ENCODE assay signal across 8 mouse cellular contexts in the genomic region with DNA sequence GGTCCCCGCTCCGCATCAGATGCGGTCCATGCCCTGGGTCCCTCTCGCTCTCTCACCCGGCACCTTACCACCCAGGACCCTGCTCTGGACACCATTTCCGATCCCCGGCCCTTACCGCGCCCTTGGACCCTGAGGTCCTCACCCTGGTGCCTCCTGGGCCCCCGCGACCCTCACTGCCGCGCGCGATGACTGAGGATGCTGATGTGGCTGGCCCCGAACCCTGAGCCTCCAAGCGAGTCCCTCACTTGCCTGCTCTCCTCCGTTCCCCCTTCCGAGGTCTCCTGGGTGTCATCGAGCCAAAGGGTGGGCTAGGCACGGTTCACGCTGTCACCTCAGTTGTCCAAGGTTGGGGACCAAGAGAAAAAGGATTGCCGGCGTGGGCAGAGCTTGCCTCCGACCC. TPM values are rescaled to one million over a fixed set of nuclear protein-coding genes. Genes with fewer than 3 reads are reported as not detected.
DNase-seq lines count a peak whose midpoint lies in the region; ATAC-seq and TF ChIP-seq lines count a peak whose summit lies in the region.

No protein-coding gene starts in this region.

- H3K27me3 ChIP-seq in heart, embryonic 11.5 days (ENCODE audit: control insufficient read depth, insufficient read depth, low read length) = peaks cover 43% of the 10 kb centered on the region
- H3K27me3 ChIP-seq in ES-Bruce4 (ENCODE audit: control insufficient read depth, insufficient read depth, low read length, poor library complexity, severe bottlenecking) = peaks cover 5% of the 10 kb centered on the region; the same call in 1 of the 2 replicates
- H3K27me3 ChIP-seq in forebrain, embryonic 16.5 days (replicated peaks; ENCODE audit: control insufficient read depth, insufficient read depth, low read length) = peaks cover 39% of the 10 kb centered on the region
- peaks cover 12% of the 10 kb centered on the region for H3K27me3 ChIP-seq in liver, embryonic 14.5 days (ENCODE audit: control insufficient read depth, insufficient read depth, low read length)

- 23% methylated on average over 25 of the region's 25 CpGs for WGBS in heart, embryonic 11.5 days (ENCODE audit: insufficient replicate concordance)
- 28% methylated on average over 25 of the region's 25 CpGs for WGBS in forebrain, embryonic 16.5 days
- WGBS in liver, embryonic 14.5 days (ENCODE audit: insufficient replicate concordance) = 31% methylated on average over 25 of the region's 25 CpGs

- no peak overlapping the region; the same call in 1 of the 2 replicates for H3K9ac ChIP-seq in heart, embryonic 11.5 days (ENCODE audit: low read depth, low read length)
- H3K9ac ChIP-seq in ES-Bruce4 (ENCODE audit: low read depth, poor library complexity, severe bottlenecking) = peak overlapping the region; percentile 76
- H3K9ac ChIP-seq in forebrain, embryonic 16.5 days (replicated peaks; ENCODE audit: low read depth, low read length) = peak overlapping the region; percentile 55
- H3K9ac ChIP-seq in liver, embryonic 14.5 days (replicated peaks) = peak overlapping the region; percentile 51

- no peak overlapping the region for H3K27ac ChIP-seq in heart, embryonic 11.5 days (ENCODE audit: low read depth, low read length)
- no peak overlapping the region for H3K27ac ChIP-seq in ES-Bruce4 (ENCODE audit: insufficient read depth, low read length)
- no peak overlapping the region for H3K27ac ChIP-seq in forebrain, embryonic 16.5 days (ENCODE audit: low read length)
- H3K27ac ChIP-seq in liver, embryonic 14.5 days = no peak overlapping the region

- no peak for TF ChIP-seq POLR2A in ES-Bruce4 (IDR thresholded peaks at IDR 0.05; ENCODE audit: insufficient read depth, low read length)

- H3K4me1 ChIP-seq in heart, embryonic 11.5 days (ENCODE audit: control insufficient read depth, insufficient read depth, low read length) = peaks cover 2% of the 10 kb centered on the region; the same call in 1 of the 2 replicates
- H3K4me1 ChIP-seq in ES-Bruce4 (ENCODE audit: control insufficient read depth, insufficient read depth, low read length) = no peaks in the 10 kb centered on the region
- H3K4me1 ChIP-seq in forebrain, embryonic 16.5 days (replicated peaks; ENCODE audit: control insufficient read depth, insufficient read depth, low read length) = peaks cover 7% of the 10 kb centered on the region
- H3K4me1 ChIP-seq in liver, embryonic 14.5 days (replicated peaks; ENCODE audit: control insufficient read depth in 2 of 2, insufficient read depth in 2 of 2, low read length in 1 of 2) = peaks cover 4 to 5% of the 10 kb centered on the region in 2 experiments; a peak in 1 of 4 replicates

- H3K36me3 ChIP-seq in heart, embryonic 11.5 days (ENCODE audit: control insufficient read depth, insufficient read depth, low read length) = no peaks in the 10 kb centered on the region
- no peaks in the 10 kb centered on the region for H3K36me3 ChIP-seq in ES-Bruce4 (ENCODE audit: control insufficient read depth, insufficient read depth, low read length, poor library complexity, severe bottlenecking)
- no peaks in the 10 kb centered on the region for H3K36me3 ChIP-seq in forebrain, embryonic 16.5 days (ENCODE audit: control insufficient read depth, insufficient read depth)
- H3K36me3 ChIP-seq in liver, embryonic 14.5 days (replicated peaks; ENCODE audit: control insufficient read depth, insufficient read depth, low read depth) = no peaks in the 10 kb centered on the region

- H3K9me3 ChIP-seq in heart, embryonic 11.5 days (replicated peaks; ENCODE audit: control insufficient read depth, low read length) = no peaks in the 10 kb centered on the region
- H3K9me3 ChIP-seq in ES-Bruce4 (replicated peaks; ENCODE audit: control insufficient read depth, insufficient read depth, low read length, poor library complexity, severe bottlenecking) = no peaks in the 10 kb centered on the region
- H3K9me3 ChIP-seq in forebrain, embryonic 16.5 days (ENCODE audit: control insufficient read depth, low read length) = 0 out of 2 replicates have a peak, but pooled peaks cover 2% of the 10 kb centered on the region
- no peaks in the 10 kb centered on the region for H3K9me3 ChIP-seq in liver, embryonic 14.5 days (ENCODE audit: control insufficient read depth, low read length)

- no peak for ATAC-seq in heart, embryonic 11.5 days (replicated peaks; ENCODE audit: insufficient number of reproducible peaks, low FRiP score, low TSS enrichment)
- ATAC-seq in forebrain, embryonic 16.5 days = no peak
- ATAC-seq in liver, embryonic 14.5 days (ENCODE audit: insufficient read depth) = no peak

- peak overlapping the region; percentile 81 for H3K4me2 ChIP-seq in heart, embryonic 11.5 days
- H3K4me2 ChIP-seq in forebrain, embryonic 16.5 days (ENCODE audit: low read length) = peak overlapping the region; percentile 65
- peak overlapping the region; percentile 75 for H3K4me2 ChIP-seq in liver, embryonic 14.5 days (ENCODE audit: low read depth)

- no peak for TF ChIP-seq CTCF in ES-Bruce4 (IDR thresholded peaks at IDR 0.05; ENCODE audit: low read depth, low read length)
- TF ChIP-seq CTCF in liver, embryonic 14.5 days (IDR thresholded peaks at IDR 0.05; ENCODE audit: low read depth) = no peak

- peak overlapping the region; percentile 57 for H3K4me3 ChIP-seq in heart, embryonic 11.5 days (ENCODE audit: low read depth, low read length)
- H3K4me3 ChIP-seq in ES-Bruce4 (ENCODE audit: low read depth, low read length) = peak overlapping the region; percentile 81
- peak overlapping the region; percentile 46 for H3K4me3 ChIP-seq in forebrain, embryonic 16.5 days (replicated peaks; ENCODE audit: low read length)
- H3K4me3 ChIP-seq in liver, embryonic 14.5 days (ENCODE audit: insufficient read depth in 1 of 2, low read depth in 2 of 2, low read length in 2 of 2) = peak overlapping the region; percentile 49 to 63

- TF ChIP-seq EP300 in ES-Bruce4 (IDR thresholded peaks at IDR 0.05; ENCODE audit: insufficient read depth, low read depth, low read length) = no peak
- no peak for TF ChIP-seq EP300 in liver, embryonic 14.5 days (IDR thresholded peaks at IDR 0.05; ENCODE audit: low read depth)

- intact Hi-C loops in heart, postnatal 36 days (cut with DNase I) = loop anchor here (2.0 kb wide), 1 partner anchor 28 kb away; the partner anchor contains the start of gene Rnf135

- no peak for DNase-seq in heart, postnatal 36 days
- no peak for DNase-seq in liver, embryonic 14.5 days (ENCODE audit: low read depth in 3 of 3, low spot score in 3 of 3)
- no peak for DNase-seq in adrenal gland, postnatal 4 days (ENCODE audit: low spot score in 2 of 2)
- DNase-seq in right cerebral cortex, postnatal 25 days = no peak
- no peak for DNase-seq in ovary, adult 18-20 months (ENCODE audit: low spot score)

RNA-seq across cellular contexts. Expression of gene Adap2, which starts 0.6 kb away (rescaled TPM):
- polyA plus RNA-seq in heart, embryonic 11.5 days (2014; fragmentation: Nextera tagmentation; extraction: Ambion mirVana) = 0.39 and 0.73 TPM in 2 replicates
- total RNA-seq in heart, postnatal 36 days (2021) = 10 to 100 TPM; 11.6 to 16.6 TPM
- polyA plus RNA-seq in ES-Bruce4 (2011; ENCODE audit: insufficient read depth, insufficient read length, low read depth, missing spikeins) = 3.4 and 3.5 TPM in 2 replicates
- 2.9 and 3.0 TPM in 2 replicates for polyA plus RNA-seq in forebrain, embryonic 16.5 days (2015; fragmentation: Nextera tagmentation; extraction: Ambion mirVana)
- 1.5 and 2.4 TPM in 2 replicates for polyA plus RNA-seq in liver, embryonic 14.5 days (2012; rRNA removed)
- 3.9 and 4.7 TPM in 2 replicates for polyA plus RNA-seq in liver, embryonic 14.5 days (2014; fragmentation: Nextera tagmentation; extraction: Ambion mirVana)
- 10 to 100 TPM; 11.4 to 14.3 TPM for total RNA-seq in adrenal gland, postnatal 4 days (2021)

RNA-seq across cellular contexts. Expression of gene Tefm, which starts 12.5 kb away (rescaled TPM):
- polyA plus RNA-seq in heart, embryonic 11.5 days (2014; fragmentation: Nextera tagmentation; extraction: Ambion mirVana) = 28.2 and 31.5 TPM in 2 replicates
- total RNA-seq in heart, postnatal 36 days (2021) = 10 to 100 TPM; 26.4 to 27.8 TPM
- polyA plus RNA-seq in ES-Bruce4 (2011; ENCODE audit: insufficient read depth, insufficient read length, low read depth, missing spikeins) = 31.2 and 37.3 TPM in 2 replicates
- polyA plus RNA-seq in forebrain, embryonic 16.5 days (2015; fragmentation: Nextera tagmentation; extraction: Ambion mirVana) = 24.9 and 27.2 TPM in 2 replicates
- polyA plus RNA-seq in liver, embryonic 14.5 days (2012; rRNA removed) = 6.1 and 7.5 TPM in 2 replicates
- 12.5 and 14.2 TPM in 2 replicates for polyA plus RNA-seq in liver, embryonic 14.5 days (2014; fragmentation: Nextera tagmentation; extraction: Ambion mirVana)
- 10 to 100 TPM; 20.9 to 22.8 TPM for total RNA-seq in adrenal gland, postnatal 4 days (2021)

RNA-seq across cellular contexts. Expression of gene Rnf135, which starts 29.1 kb away (rescaled TPM):
- 6.1 and 8.3 TPM in 2 replicates for polyA plus RNA-seq in heart, embryonic 11.5 days (2014; fragmentation: Nextera tagmentation; extraction: Ambion mirVana)
- 1 to 10 TPM; 5.3 to 5.8 TPM for total RNA-seq in heart, postnatal 36 days (2021)
- 4.5 and 5.3 TPM in 2 replicates for polyA plus RNA-seq in ES-Bruce4 (2011; ENCODE audit: insufficient read depth, insufficient read length, low read depth, missing spikeins)
- polyA plus RNA-seq in forebrain, embryonic 16.5 days (2015; fragmentation: Nextera tagmentation; extraction: Ambion mirVana) = 3.1 and 3.4 TPM in 2 replicates
- 1.7 and 2.2 TPM in 2 replicates for polyA plus RNA-seq in liver, embryonic 14.5 days (2012; rRNA removed)
- polyA plus RNA-seq in liver, embryonic 14.5 days (2014; fragmentation: Nextera tagmentation; extraction: Ambion mirVana) = 2.5 and 3.4 TPM in 2 replicates
- total RNA-seq in adrenal gland, postnatal 4 days (2021) = 10 to 100 TPM; 16.0 to 16.2 TPM

RNA-seq across cellular contexts. Expression of gene Rhot1, which starts 54.3 kb away (rescaled TPM):
- polyA plus RNA-seq in heart, embryonic 11.5 days (2014; fragmentation: Nextera tagmentation; extraction: Ambion mirVana) = 65.2 and 68.7 TPM in 2 replicates
- total RNA-seq in heart, postnatal 36 days (2021) = 10 to 100 TPM; 62.5 to 63.0 TPM
- polyA plus RNA-seq in ES-Bruce4 (2011; ENCODE audit: insufficient read depth, insufficient read length, low read depth, missing spikeins) = 52.5 and 52.9 TPM in 2 replicates
- 79.5 and 82.6 TPM in 2 replicates for polyA plus RNA-seq in forebrain, embryonic 16.5 days (2015; fragmentation: Nextera tagmentation; extraction: Ambion mirVana)
- 8.3 and 11.6 TPM in 2 replicates for polyA plus RNA-seq in liver, embryonic 14.5 days (2012; rRNA removed)
- 21.6 and 25.6 TPM in 2 replicates for polyA plus RNA-seq in liver, embryonic 14.5 days (2014; fragmentation: Nextera tagmentation; extraction: Ambion mirVana)
- total RNA-seq in adrenal gland, postnatal 4 days (2021) = 10 to 100 TPM; 61.4 to 65.9 TPM
